Mouse (Mus musculus): ENCODE results near the gene Slc9a9. TPM values are rescaled to one million over a fixed set of nuclear protein-coding genes. Genes with fewer than 3 reads are reported as not detected.

Slc9a9 gene
- polyA plus RNA-seq, 1 experiment: 0.03 TPM

DNA sequence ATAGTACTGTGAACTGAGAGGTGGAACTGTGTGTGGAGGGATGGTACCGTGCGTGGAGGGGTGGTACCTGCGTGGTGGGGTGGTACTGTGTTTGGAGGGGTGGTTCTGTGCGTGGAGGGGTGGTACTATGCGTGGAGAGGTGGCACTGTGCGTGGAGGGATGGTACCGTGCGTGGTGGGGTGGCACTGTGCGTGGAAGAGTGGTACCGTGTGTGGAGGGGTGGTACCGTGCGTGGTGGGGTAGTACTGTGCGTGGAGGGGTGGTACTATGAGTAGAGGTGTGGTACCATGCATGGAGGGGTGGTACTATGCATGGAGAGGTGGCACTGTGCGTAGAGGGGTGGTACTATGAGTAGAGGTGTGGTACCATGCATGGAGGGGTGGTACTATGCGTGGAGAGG, 167.7 kb downstream of the Slc9a9 start:
- Histone ChIP-seq H3K4me3 (replicated peaks) (no peak overlapping the region), H3K27me3 (ENCODE audit: control insufficient read depth) (no peaks in the 10 kb centered on the region), H3K36me3 (ENCODE audit: control insufficient read depth) (no peaks in the 10 kb centered on the region), H3K4me1 (ENCODE audit: control insufficient read depth) (no peaks in the 10 kb centered on the region), H3K9me3 (ENCODE audit: control insufficient read depth, low read length) (peaks cover 6% of the 10 kb centered on the region; the same call in 1 of the 2 replicates)
- no peak for TF ChIP-seq GATA1 (IDR thresholded peaks at IDR 0.05; ENCODE audit: low read length)
- TF ChIP-seq TAL1 (IDR thresholded peaks at IDR 0.05; ENCODE audit: low read length): no peak

DNA sequence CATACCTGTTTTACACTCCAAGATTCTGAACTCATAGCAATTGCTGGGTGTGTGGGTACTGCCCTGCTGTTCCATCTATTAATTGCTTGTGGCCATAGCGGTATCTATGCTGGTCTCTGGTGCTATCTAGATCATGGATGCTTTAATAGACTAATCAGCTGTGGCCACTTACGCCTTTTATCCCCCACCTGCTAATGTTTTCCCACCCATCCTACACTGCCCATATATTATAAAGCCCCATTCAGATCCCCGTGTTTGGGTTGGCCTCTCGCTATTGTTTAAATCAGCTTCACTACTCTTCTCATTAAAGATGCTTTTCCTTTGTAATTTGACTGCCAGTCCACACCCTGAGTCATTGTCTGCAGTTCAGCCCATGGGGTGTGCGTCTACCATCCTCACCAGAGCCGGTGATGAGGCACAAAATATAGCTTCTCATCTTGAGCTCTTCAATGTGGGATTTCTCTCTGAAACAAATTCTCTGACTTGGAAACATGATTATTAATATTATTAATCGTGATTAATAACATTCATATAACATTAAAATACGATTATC, 168.8 kb downstream of the Slc9a9 start:
- Histone ChIP-seq H3K9me3 (ENCODE audit: control insufficient read depth, low read length) (peaks cover 6% of the 10 kb centered on the region; the same call in 1 of the 2 replicates), H3K27me3 (ENCODE audit: control insufficient read depth) (no peaks in the 10 kb centered on the region), H3K4me3 (replicated peaks) (no peak overlapping the region), H3K4me1 (ENCODE audit: control insufficient read depth) (no peaks in the 10 kb centered on the region), H3K36me3 (ENCODE audit: control insufficient read depth) (no peaks in the 10 kb centered on the region)
- TF ChIP-seq TAL1 (IDR thresholded peaks at IDR 0.05; ENCODE audit: low read length): no peak
- no peak for TF ChIP-seq GATA1 (IDR thresholded peaks at IDR 0.05; ENCODE audit: low read length)

DNA sequence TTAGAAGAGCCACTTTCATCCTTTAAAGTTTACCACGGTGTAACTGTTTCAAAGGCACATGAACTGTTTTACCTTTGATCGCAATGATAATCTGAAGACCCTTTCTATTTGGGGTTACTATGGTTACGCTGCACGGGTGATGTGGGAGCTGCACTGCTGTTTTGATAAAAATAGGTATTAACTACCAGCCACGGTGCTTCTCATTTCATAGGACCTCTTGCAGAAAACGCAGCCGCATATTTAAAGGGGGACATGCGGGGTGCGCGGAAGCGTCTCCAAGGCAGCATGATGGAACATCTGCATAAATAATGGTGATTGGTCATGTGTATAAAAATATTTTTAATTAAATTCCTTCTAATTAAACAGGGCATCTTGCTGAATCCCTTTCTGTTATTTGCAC, 169.5 kb downstream of the Slc9a9 start:
- H3K4me1 ChIP-seq (ENCODE audit: control insufficient read depth): no peaks in the 10 kb centered on the region
- peaks cover 6% of the 10 kb centered on the region; the same call in 1 of the 2 replicates for H3K9me3 ChIP-seq (ENCODE audit: control insufficient read depth, low read length)
- no peaks in the 10 kb centered on the region for H3K27me3 ChIP-seq (ENCODE audit: control insufficient read depth)
- no peaks in the 10 kb centered on the region for H3K36me3 ChIP-seq (ENCODE audit: control insufficient read depth)
- no peak overlapping the region for H3K4me3 ChIP-seq (replicated peaks)
- TF ChIP-seq GATA1 (IDR thresholded peaks at IDR 0.05; ENCODE audit: low read length): no peak
- no peak for TF ChIP-seq TAL1 (IDR thresholded peaks at IDR 0.05; ENCODE audit: low read length)

GRCm38 (mm10) chr9:94840398-94840797, 170.7 kb downstream of the Slc9a9 start:
- Histone ChIP-seq H3K36me3 (ENCODE audit: control insufficient read depth) (no peaks in the 10 kb centered on the region), H3K27me3 (ENCODE audit: control insufficient read depth) (no peaks in the 10 kb centered on the region), H3K4me1 (ENCODE audit: control insufficient read depth) (no peaks in the 10 kb centered on the region), H3K4me3 (replicated peaks) (no peak overlapping the region), H3K9me3 (ENCODE audit: control insufficient read depth, low read length) (peaks cover 6% of the 10 kb centered on the region; the same call in 1 of the 2 replicates)
- TF ChIP-seq TAL1 (IDR thresholded peaks at IDR 0.05; ENCODE audit: low read length) (no peak), GATA1 (IDR thresholded peaks at IDR 0.05; ENCODE audit: low read length) (no peak)

GRCm38 (mm10) chr9:94840972-94841371, 171.3 kb downstream of the Slc9a9 start:
- Histone ChIP-seq H3K9me3 (ENCODE audit: control insufficient read depth, low read length) (peaks cover 6% of the 10 kb centered on the region; the same call in 1 of the 2 replicates), H3K4me1 (ENCODE audit: control insufficient read depth) (no peaks in the 10 kb centered on the region), H3K27me3 (ENCODE audit: control insufficient read depth) (no peaks in the 10 kb centered on the region), H3K36me3 (ENCODE audit: control insufficient read depth) (no peaks in the 10 kb centered on the region), H3K4me3 (replicated peaks) (no peak overlapping the region)
- TF ChIP-seq GATA1 (IDR thresholded peaks at IDR 0.05; ENCODE audit: low read length) (no peak), TAL1 (IDR thresholded peaks at IDR 0.05; ENCODE audit: low read length) (no peak)

GRCm38 (mm10) chr9:94844176-94844575, 174.5 kb downstream of the Slc9a9 start:
- Histone ChIP-seq H3K9me3 (ENCODE audit: control insufficient read depth, low read length) (peaks cover 6% of the 10 kb centered on the region), H3K36me3 (ENCODE audit: control insufficient read depth) (no peaks in the 10 kb centered on the region), H3K4me1 (ENCODE audit: control insufficient read depth) (no peaks in the 10 kb centered on the region), H3K4me3 (replicated peaks) (no peak overlapping the region), H3K27me3 (ENCODE audit: control insufficient read depth) (no peaks in the 10 kb centered on the region)
- TF ChIP-seq GATA1 (IDR thresholded peaks at IDR 0.05; ENCODE audit: low read length): no peak
- TF ChIP-seq TAL1 (IDR thresholded peaks at IDR 0.05; ENCODE audit: low read length): no peak

DNA sequence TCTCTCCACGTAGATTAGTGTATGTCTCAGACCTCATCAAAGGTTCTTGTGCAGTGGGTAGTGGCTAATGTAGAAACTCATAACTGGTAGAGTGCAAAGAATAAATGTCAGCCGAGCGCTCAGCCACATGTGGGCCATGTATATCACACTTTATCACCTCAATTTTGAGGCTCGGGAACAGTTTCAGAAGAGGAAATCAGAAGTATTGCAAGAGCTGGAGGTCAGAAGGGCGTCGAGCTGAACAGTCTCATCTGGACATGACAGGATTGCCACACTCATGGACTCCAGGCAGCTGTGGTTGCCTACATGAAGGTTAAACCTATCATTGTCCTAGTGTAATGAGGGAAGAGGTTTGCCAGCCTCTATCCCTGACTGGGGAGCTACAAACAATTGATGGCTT, 177.9 kb downstream of the Slc9a9 start:
- TF ChIP-seq GATA1 (IDR thresholded peaks at IDR 0.05; ENCODE audit: low read length) (no peak), TAL1 (IDR thresholded peaks at IDR 0.05; ENCODE audit: low read length) (no peak)
- Histone ChIP-seq H3K4me1 (ENCODE audit: control insufficient read depth) (no peaks in the 10 kb centered on the region), H3K27me3 (ENCODE audit: control insufficient read depth) (no peaks in the 10 kb centered on the region), H3K9me3 (ENCODE audit: control insufficient read depth, low read length) (peaks cover 6% of the 10 kb centered on the region), H3K4me3 (replicated peaks) (no peak overlapping the region), H3K36me3 (ENCODE audit: control insufficient read depth) (no peaks in the 10 kb centered on the region)

- H3K4me1 ChIP-seq (ENCODE audit: control insufficient read depth): no peaks in the 10 kb centered on the region
- H3K9me3 ChIP-seq (ENCODE audit: control insufficient read depth, low read length): peaks cover 6% of the 10 kb centered on the region
- H3K4me3 ChIP-seq (replicated peaks): no peak overlapping the region
- H3K36me3 ChIP-seq (ENCODE audit: control insufficient read depth): no peaks in the 10 kb centered on the region
- no peak for TF ChIP-seq GATA1 (IDR thresholded peaks at IDR 0.05; ENCODE audit: low read length)
- TF ChIP-seq TAL1 (IDR thresholded peaks at IDR 0.05; ENCODE audit: low read length): no peak
- no peaks in the 10 kb centered on the region for H3K27me3 ChIP-seq (ENCODE audit: control insufficient read depth)
These were observed 181.8 kb downstream of the Slc9a9 start for GRCm38 (mm10) chr9:94851550-94851949.

DNA sequence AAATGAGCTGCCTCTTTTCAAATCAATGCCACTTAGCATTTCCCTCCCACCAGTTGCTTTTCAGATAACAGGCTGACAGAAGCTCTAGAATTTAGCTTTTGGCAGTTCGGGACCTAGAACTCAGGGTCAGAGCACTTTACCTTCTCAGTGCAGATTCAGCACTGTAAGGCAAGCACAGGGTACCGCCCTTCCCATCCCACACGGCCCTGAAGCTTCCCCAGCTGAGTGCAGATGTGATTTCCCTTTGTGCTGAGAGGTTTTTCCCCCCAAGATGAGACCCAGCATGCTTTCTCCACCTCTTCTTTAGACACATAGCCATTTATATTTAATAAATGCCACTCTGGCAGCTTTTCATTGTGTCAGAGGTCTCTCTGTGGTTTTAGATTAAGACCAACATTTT, 186.4 kb downstream of the Slc9a9 start:
- no peaks in the 10 kb centered on the region for H3K4me1 ChIP-seq (ENCODE audit: control insufficient read depth)
- no peaks in the 10 kb centered on the region for H3K36me3 ChIP-seq (ENCODE audit: control insufficient read depth)

DNA sequence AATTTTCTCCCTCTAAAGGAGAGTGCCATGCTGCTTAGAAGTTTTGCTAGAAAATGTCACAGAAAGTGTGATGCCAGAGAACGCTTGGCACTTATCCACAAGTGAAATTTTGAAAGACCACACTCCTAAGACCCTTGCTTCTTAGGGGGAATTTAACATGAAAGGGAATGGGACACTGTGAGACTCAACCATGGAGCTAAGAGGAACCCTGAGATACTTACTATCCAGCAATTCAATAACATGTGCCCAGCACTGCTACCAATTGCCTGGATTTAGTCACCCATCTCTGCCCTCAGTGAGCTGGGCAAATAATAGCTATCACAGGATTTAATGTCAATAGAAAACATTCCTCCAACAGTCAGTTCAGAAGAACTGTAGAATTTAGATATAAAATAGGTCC, 198.8 kb downstream of the Slc9a9 start:
- Histone ChIP-seq H3K9me3 (ENCODE audit: control insufficient read depth, low read length) (no peaks in the 10 kb centered on the region; the same call in 1 of the 2 replicates), H3K4me1 (ENCODE audit: control insufficient read depth) (no peaks in the 10 kb centered on the region), H3K4me3 (replicated peaks) (no peak overlapping the region), H3K27me3 (ENCODE audit: control insufficient read depth) (no peaks in the 10 kb centered on the region), H3K36me3 (ENCODE audit: control insufficient read depth) (no peaks in the 10 kb centered on the region)
- TF ChIP-seq TAL1 (IDR thresholded peaks at IDR 0.05; ENCODE audit: low read length) (no peak), GATA1 (IDR thresholded peaks at IDR 0.05; ENCODE audit: low read length) (no peak)

More for the DNA sequence above, 186.4 kb downstream of the Slc9a9 start:
- Histone ChIP-seq H3K27me3 (ENCODE audit: control insufficient read depth) (no peaks in the 10 kb centered on the region), H3K9me3 (ENCODE audit: control insufficient read depth, low read length) (no peaks in the 10 kb centered on the region), H3K4me3 (replicated peaks) (no peak overlapping the region)
- TF ChIP-seq GATA1 (IDR thresholded peaks at IDR 0.05; ENCODE audit: low read length): no peak
- no peak for TF ChIP-seq TAL1 (IDR thresholded peaks at IDR 0.05; ENCODE audit: low read length)
